Mouse (Mus musculus) embryonic fibroblast, embryonic 13.5 days (primary cell): ENCODE measurements around the gene Galnt6.

ENCODE experiments used
- CTCF ChIP-seq: IDR thresholded peaks from 2 replicates; pipeline ENCODE4 v1.5.1; 2011; ENCODE audit warnings: mild to moderate bottlenecking, control low read depth, low read length, moderate library complexity, borderline replicate concordance; ENCODE audit not compliant: insufficient read depth
- POLR2A ChIP-seq: IDR thresholded peaks from 2 replicates; pipeline ENCODE4 v1.6.1; 2011; ENCODE audit warnings: low read depth, mild to moderate bottlenecking, control low read depth, low read length, moderate library complexity

DNA sequence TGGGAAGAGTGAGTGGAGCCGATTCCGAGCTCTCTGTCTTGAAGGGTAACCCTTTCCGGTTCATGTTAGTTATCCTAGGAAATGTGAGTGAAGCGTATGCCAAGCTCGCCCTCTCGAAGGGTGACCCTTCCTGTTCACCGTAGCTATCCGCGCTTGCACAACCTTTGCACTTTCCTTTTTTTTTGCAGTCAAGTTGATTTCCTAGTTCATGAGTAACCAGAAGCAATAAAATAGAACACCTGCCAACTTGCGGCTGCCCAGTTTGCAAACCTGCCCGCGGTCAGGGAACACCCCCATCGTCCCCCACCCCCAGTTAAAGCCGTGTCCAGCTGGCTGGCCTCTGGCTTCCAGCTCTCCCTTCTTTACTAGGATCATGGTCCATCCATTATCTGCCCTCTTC, 50.2 kb downstream of the Galnt6 start:
- TF ChIP-seq CTCF: no peak
- TF ChIP-seq POLR2A: no peak
